Mouse (Mus musculus) neural tube, embryonic 10.5 days (tissue): ENCODE measurements at regions not wholly inside any gene's neighbourhood (a gene's known extent, or its start where the extent isn't known, plus 50 kb on each side); places are given as distances from the start of the nearest gene placed in this dataset.

ENCODE experiments used
- DNase-seq: peaks from one replicate; pipeline ENCODE4 v3.0.0-alpha.2; 2017; ENCODE audit warnings: low spot score; ENCODE audit errors: extremely low spot score

DNA sequence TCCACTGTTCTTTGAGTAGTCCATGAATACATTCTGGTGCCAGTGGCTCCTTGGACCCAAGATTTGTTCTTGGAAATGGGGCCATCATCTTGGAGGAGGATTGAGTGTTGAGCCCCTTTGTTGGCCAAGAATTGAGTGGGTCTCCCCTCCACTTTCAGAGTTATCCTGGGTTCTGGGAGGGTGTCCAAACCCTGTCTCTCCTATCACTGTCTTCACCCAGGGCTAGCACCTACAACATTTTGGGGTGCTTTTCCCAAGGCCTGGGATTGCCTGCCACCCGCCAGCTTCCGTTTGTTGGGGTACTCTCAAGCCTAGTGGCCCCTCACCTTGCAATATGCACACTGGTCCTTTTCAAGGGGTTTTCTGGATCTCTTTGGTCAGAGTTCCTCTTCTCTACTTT, 568.8 kb upstream of the Tbl1xr1 start:
- DNase-seq: no peak

DNA sequence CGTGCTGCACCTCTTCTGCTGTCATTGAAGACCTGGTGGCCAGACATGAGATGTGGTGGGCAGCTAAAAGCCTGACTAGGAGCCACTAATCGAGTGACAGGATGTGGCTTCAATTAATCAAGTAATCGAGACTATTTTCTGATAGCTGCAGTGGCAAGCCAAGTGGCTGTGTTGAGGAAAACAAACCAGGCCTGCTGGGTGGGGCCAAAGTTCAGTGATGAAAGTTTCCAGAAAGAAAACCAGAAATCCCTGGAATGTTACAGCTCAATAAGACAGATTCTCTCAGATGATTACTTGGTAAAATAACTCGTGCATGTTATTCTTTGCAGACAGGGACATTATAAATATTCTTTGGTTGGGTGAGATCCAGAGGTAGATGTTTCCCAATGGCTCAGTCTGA, 564.4 kb upstream of the Tbl1xr1 start:
- DNase-seq: no peak

DNA sequence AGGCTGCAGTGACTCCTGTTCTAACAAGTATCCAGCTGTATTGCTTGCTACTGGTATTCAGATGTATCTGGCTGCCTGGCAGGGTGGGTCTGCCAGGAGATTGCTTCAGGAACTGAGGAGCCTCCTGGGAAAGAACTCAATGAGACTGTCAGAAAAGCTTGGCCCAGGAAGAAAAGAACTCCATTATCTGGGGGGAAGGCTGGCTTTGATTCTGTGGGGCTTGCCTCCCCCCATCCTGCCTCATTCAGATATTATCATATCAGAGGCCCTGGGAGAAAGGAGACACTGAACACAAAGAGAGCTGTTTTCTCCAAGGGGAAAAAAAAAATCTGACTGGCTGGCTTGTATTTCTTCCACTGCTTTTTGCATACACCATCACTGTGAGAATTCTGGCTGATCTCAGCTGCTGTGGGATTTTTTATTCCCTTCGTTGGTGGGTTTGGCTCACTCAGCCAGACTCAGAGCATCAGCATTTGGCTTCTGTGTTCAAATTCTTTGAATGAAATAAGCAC, 552.0 kb upstream of the Tbl1xr1 start:
- no peak for DNase-seq

DNA sequence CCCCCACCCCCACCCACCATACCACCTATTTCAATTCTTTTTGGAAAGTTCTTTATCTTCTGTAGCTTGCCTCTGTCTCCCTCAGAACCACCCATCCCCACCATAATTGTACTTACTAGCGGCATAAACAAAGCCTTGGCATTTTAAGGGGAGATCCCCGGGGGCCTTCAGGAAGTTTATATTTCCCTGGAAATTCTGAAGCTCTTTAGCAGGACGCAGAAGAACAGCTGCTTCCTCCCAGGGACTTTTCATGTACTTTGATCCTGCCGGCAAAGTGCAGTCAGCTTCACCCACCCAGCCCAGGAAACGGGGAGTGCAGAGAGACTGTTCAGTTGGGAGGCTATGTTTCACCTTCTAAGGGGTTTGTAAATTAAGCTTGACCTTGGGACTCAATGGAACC, 545.6 kb upstream of the Tbl1xr1 start:
- DNase-seq: no peak

DNA sequence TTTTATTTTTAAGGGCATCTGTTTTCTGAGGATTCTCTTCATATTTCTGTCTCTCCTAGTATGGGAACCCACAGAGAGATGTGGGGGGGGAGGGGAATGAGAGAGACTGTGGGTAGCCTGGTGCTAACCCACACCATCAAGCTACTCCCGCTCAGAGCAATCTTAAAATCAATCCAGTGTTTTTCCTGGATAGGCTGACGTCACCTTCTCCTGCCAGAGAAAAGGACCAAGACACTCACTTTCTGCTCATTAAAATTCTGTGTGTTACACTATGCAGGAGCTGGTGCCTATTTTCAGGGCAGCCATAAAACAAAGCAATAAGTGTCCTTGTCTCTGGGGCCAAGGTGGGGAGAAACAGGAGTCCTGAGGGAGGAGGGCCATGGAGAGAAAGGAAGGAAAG, 537.3 kb upstream of the Tbl1xr1 start:
- no peak for DNase-seq

DNA sequence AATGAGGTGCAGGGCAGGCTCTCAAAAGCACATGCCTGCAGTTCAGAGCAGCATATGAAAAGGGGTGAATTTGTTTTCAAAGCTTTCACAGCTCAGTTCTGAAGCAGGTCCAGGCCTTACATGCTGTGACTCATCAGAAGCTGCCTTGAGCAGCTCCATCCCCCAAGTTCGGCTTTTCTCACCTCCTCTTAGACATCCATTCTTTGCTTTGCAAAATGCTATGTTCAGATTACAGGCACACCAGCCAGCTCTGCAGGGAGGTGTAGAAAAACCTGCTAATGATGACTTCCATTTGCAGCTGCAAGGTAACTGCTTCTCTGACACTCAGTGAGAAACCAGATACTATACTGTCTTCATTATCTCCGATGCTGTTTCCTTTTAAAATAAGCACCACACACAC, 532.0 kb upstream of the Tbl1xr1 start:
- no peak for DNase-seq

DNA sequence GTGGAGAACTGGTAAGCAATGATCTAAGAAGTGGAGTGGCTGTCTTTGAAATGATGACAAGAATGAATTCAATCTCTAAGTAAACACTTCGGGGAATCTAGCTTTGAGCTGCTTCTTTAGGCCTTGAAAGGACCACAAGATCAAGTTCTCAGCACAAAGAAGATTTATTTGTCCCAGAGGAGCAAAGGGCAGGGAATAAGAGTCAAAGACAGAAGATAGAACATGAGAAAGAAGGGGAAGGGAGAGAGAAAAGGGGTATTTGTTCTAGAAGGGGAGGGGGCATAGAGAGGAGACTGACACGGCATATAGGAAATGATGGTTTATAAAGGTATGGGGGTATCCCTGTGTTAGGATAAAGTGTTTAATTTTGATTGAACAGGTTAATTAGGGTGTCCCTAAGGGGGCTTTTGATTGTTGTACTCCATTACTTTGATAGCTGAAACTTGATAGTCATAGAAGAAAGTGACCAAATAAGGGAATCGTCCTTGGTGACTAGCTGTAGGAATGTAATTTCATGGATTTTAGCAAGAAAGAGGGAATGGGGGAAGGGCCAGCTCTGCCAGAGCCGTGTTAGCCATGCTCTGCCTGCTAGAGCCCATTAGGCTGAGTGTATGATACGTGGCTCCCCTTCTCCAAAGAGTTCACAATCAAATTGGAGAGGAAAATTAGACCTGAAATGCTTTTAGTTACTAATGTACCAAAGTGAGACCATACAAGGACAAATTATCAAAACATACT, 531.1 kb upstream of the Tbl1xr1 start:
- DNase-seq: no peak

DNA sequence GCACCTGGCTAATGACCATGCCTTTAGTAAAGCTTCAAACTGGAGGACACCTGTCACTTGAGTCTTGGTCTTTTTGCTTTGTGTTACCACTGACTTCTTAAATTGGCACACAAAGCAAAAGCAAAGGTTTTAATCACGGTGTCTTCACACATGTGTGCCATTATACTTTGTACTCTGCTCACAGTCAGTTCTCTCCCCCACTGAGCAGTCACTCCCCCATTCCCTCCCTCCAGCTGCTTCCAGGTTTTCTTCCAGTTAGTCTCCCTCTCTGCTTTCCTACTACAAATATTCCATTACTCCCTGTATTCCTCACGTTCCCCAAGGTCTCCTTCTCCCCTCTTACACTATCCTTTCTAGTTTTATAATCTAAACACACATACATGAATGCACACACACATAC, 530.0 kb upstream of the Tbl1xr1 start:
- DNase-seq: no peak

DNA sequence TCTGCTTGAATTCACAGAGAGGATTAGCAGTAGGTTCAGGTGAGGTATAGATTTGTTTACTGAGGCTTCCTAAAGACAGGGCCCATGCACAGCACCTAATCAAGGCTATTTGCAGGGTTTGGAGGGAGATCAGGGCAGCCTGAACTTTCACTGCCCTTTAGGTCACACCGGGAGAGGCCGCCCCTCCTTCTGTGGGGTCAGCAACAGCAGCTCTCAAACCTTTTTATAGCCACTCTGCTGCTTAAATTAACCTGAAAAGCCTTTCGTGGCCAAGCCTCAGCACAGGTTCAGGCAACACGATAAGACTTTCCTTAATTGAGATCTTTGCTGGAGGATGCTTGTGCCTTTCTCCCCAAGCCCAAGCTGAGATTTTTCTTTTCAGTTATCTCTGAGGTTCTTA, 526.8 kb upstream of the Tbl1xr1 start:
- no peak for DNase-seq

DNA sequence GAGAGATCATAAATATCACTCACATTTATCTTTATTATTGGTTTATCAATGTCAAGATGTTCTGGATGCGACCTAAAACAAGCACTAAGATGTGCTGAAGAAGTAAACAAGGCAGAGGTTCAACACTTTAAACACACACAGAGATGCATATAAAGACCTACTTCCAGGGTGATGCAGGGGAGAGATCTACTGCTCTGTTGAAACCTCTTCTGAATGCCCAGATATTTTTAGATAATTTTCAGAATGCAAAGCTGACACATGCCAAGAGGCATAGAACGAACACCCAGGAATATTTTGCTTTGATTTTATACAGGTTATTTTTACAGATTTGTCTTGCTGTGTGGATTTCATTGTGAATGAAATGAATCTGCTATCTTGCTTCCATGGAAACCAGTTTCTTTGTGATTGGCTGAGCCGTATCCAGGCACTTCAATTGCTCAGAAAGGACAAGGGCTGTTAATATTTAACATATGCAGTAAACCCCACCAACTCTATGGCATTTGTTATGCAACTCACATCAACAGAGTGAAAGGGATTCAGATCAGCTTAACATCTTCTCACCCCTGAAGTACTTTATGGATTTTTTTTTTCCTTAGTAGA, 523.2 kb upstream of the Tbl1xr1 start:
- DNase-seq: no peak

DNA sequence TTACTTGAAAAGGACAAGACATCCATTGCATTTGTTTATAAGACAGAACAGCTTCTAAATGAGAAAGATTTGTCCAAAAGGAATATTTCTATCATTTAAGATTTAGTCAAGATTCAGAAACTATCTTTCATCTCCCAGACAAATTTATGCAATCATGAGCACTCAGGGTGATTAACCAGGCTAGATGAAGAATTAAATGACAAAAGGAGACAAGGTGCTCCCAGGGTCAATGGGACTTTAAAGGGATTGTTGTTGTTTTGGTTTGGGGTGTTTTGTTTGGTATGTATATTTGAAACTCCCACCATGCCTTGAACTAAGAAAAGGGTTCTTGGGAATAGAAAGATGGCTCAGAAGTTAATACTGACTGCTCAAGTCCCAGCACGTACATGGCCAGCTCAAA, 522.6 kb upstream of the Tbl1xr1 start:
- DNase-seq: no peak

DNA sequence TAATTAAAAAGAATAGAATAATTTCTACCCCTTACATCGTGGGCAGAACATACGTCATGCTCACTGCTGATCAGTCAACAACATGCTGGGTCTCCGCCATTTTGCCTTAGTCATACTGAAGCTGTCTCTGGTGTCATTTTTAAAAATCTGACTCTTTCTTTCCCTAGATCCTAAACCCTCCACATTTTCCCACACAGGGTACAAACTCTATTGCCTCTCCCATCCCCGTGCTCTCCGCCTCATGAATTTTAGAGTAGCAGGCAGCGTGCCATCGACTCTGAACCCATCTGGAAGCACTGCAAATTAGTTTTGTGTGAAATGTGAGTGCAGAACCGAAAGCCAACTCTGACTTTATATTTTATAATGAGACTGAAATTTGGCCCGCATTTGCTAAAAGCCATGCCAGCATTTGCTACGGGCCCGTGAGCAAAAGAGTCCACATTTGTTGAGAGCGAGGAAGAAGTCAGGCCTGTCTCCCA, 518.5 kb upstream of the Tbl1xr1 start:
- no peak for DNase-seq

DNA sequence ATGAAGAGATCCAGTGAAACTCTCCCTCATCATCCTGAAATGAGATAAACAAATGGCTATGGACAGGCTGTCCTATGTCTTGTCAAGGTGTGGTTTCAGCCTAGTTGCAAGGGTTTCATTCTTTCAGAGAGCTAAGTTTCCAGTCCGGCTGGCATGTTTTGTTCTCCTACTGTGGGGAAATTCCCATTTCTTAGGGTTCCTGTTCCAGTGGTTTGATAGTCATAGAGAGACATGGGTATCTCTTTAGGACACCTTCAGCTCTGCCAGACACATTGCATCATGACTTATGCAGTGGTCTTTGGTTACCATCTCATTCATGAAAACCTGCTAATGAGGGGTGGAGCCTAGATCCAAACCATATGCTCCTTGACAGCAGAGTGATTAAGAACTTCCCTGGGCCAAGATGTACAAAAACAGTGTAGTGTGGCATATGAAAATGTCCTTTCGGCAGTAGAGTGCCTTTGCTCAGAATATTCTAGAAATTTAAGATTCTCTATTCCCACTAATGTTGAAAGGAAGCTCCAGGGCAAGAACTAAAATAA, 513.6 kb upstream of the Tbl1xr1 start:
- DNase-seq: no peak

DNA sequence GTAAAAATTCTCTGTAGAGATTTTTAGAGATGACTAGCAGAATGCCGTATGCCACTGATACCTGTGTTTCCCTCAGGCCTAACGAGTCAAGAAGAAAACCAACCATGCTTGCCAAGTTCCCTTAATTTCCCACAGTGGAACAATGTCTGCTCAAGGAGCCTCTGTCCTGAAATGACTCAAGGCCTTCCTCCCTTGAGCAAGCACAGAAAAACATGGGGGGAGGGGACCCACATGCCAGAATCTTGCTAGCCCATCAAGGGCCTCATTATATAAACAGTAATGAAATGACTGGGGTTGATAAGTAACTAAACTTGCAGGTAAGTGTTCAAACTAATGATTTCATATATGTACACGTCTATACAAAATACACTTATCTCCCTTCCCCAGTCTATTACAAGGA, 513.0 kb upstream of the Tbl1xr1 start:
- DNase-seq: no peak

DNA sequence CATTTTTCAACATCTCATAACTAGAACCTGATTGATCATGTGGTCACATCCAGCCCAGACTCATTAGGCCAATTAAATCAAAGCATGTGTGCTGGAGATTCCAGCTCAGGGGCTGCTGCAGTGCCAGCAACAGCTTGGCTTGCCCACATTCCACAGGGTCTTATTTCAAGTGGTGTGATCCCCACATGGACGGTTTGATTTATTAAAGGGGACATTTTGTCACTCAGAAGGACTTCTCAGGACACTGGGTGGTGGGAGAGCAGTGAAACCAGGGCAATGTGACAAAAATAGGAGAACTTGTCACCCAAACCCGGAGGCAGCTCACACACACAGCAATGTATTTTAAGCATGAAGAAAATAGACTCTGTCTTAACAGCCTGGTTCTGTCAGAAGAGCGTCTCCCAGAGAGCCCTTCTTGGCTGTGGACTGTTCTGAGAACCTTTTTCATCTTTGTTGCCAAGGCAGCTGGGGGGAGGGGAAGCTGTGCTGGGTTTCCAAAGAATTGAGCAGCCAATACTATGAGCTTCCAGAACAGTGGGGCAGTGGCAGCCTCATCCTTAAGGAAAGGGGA, 512.2 kb upstream of the Tbl1xr1 start:
- DNase-seq: peak; percentile 49

DNA sequence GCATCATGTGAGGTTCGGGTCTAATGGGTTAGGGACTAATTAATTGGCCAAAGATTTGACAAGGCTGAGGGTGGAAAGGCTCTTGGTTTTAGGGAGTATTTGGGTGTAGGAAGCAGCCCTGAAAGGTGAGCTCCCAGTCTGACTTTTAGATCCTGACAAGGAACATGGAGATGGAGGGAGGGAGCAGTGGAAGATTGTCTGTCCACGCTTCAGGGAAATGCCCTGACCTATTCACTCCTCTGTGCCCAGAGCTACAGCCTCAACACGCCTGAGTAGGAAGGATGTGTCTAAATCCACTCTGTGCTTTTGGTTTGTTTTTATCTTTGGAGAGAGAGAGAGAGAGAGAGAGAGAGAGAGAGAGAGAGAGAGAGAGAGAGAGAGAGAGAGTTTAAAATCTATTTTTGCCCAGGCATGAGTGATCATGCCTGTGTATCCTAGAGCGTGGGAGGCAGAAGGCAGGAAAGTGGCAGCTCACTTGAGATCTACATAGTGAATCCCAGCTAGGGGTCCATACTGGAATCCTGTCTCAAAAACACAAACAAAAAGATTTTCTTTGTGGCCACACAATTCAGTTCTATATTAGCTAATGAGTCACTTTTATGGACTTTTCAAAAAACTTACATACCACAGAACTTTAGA, 511.5 kb upstream of the Tbl1xr1 start:
- DNase-seq: no peak

DNA sequence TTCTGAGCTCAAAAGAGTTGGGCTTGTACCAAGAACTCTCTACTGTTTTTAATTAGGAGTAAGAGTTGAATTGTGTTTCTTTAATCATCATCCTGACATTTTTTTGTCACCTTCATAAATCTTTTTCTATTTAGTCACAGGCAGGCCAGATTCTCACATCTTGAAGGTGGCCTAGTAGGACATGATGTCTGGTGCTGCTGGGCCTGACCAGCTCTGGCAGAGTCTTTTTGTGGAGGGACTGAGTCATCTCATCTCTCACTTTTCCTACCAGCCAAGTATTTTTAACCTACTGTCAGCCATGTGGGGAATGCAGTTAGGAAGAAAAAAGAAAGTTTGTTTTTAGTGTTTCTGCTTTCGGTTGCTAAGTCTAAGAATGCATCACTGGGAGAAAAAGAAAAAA, 506.7 kb upstream of the Tbl1xr1 start:
- no peak for DNase-seq

DNA sequence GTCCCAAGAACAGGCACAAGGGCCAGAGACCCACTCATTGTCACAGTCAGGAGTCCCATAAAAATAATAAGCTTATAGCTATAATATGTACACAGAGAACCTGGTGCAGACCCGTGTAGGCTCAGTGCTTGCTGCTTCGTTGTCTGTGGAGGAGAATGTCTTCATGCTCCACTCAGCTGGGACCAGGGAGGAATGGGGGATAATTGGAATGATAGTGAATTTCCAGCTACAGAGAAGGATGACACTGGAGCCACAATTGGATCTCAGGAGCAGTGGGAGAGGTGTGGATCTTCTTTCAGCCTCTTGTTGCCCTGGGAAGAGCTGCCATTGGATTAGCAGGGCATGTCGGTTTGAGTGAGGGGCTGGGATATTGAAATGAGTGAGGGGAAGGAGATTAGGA, 497.8 kb upstream of the Tbl1xr1 start:
- DNase-seq: no peak

DNA sequence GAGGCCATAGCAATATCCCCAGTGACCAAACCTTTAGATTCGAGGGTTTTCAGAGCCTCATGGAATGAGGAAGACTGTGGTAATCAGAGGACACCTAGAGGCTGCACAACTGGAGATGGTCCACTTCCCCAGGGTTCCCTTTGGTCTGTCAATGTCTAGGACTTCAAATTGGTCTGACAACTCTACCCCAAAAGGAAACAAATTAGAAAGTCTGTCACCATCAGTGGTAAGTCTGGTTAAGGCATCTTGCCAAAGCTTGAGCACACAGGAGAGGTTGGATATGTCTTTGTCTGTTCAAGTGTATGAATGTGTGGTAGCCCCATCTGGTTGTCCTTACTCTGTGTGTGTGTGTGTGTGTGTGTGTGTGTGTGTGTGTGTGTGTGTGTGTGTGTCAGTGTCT, 494.3 kb upstream of the Tbl1xr1 start:
- no peak for DNase-seq

DNA sequence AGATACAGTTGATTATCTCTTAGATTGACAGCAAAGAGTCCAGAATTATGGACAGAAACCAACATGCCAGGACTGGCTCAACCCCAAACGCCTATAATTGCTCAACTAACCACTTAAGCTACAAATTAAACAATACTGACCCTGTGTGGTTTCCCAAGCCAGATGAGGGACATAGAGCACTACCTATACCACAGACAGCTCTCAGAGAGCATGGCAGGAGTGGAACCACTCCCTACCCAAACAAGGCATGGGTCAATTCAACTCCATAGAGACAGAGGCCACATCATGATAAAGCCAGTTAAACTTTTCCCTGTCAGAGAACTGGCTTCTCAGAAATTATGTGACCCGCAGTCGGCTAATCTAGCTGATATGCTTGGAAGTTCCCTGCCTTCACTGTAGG, 490.7 kb upstream of the Tbl1xr1 start:
- DNase-seq: no peak

DNA sequence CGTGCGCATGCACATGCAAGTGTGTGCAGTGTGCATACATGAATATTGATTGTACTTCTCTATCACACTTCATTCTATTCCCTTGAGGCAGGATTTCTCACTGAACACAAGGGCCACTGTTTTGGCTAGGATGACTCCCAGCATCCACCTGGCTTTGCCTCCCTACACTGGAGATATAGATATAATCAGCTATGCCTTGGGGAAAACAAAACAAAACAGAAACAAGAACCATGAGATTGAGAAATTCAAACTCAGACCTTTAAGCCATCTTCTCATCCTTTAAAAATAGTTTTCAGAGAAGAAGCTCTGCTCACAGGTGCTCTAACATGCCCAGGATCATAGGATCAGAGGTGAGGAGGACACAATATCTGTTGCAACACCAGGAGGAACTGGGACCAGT, 469.6 kb upstream of the Tbl1xr1 start:
- DNase-seq: no peak

DNA sequence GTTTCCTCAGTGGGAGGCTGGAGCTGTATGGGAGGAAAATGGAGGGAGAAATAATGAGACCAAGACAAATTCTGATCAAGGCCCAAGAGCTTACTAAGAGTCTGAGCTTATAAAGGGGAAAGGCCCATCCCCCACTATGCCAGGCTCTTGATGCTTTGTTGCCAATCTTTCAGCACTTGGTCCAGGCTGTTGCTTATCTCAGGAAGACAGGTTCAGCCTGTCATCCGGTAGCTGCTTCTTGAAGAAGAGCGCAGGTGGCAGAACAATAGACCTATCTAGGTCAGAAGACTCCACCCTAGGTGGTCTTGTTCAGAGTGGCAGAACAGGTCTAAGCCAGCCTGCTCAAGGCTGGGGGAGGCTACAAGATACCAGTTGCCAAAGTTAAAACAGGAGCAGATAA, 466.2 kb upstream of the Tbl1xr1 start:
- DNase-seq: no peak
